Mouse (Mus musculus) E14TG2a.4 (cell line): ENCODE measurements around the gene Nav3.

Source experiments
- CTCF ChIP-seq: conservative IDR thresholded peaks from 2 replicates; pipeline ENCODE4 v1.5.1; 2014; ENCODE audit warnings: low read length
- NANOG ChIP-seq: IDR thresholded peaks from 2 replicates; pipeline ENCODE4 v1.6.1; 2014; ENCODE audit warnings: borderline replicate concordance, low read length, mixed read lengths
- POU5F1 ChIP-seq: IDR thresholded peaks from 2 replicates; pipeline ENCODE4 v1.6.1; 2014; ENCODE audit warnings: low read length, borderline replicate concordance

- TF ChIP-seq CTCF (no peak), POU5F1 (no peak), NANOG (no peak)
These were observed 141.5 kb downstream of the Nav3 start for GRCm38 (mm10) chr10:110314525-110314924.
